ENCODE assay signal across 10 mouse cellular contexts in the genomic region with DNA sequence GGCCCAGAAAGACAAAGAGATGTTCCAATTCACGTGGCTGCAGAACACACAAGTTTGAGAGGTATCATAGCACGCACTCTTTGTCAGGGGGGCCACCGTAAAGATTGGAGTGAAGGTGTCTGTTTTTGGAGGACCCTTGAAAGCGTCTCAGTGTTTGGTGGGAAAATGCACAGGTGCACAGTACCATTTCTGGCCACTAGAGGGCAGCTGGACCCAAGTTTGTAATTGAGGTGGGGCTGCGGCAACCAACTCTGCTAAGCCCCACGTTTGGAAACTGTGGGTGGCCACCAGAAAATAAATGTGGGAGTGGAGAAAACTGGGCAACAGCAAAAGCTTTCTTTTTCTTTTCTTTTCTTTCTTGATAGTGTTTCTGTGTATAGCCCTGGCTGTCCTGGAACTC. TPM values are rescaled to one million over a fixed set of nuclear protein-coding genes. Genes with fewer than 3 reads are reported as not detected.
DNase-seq lines count a peak whose midpoint lies in the region; ATAC-seq and TF ChIP-seq lines count a peak whose summit lies in the region.
"Had no signal": no experiment of that assay in that cellular context is flagged by ENCODE, and none has a peak within 500 bp of the region (broad histone marks: within the 10 kb centered on the region; RNA-seq: fewer than 3 reads in every experiment).

No protein-coding gene starts in this region.

- no peaks in the 10 kb centered on the region for H3K9me3 ChIP-seq in forebrain, embryonic 13.5 days (replicated peaks)
- H3K9me3 ChIP-seq in midbrain, embryonic 14.5 days (ENCODE audit: control insufficient read depth, low read length) = no peaks in the 10 kb centered on the region
- H3K9me3 ChIP-seq in stomach, postnatal 0 days (ENCODE audit: control insufficient read depth, low read length) = no peaks in the 10 kb centered on the region
- H3K9me3 ChIP-seq: stomach, embryonic 15.5 days had no signal

- no peaks in the 10 kb centered on the region for H3K79me3 ChIP-seq in C2C12 (ENCODE audit: low read depth)

- H3K9ac ChIP-seq in forebrain, embryonic 13.5 days = no peak overlapping the region
- no peak overlapping the region for H3K9ac ChIP-seq in midbrain, embryonic 14.5 days (replicated peaks; ENCODE audit: low read length)
- H3K9ac ChIP-seq in stomach, postnatal 0 days (ENCODE audit: low read length) = no peak overlapping the region
- H3K9ac ChIP-seq: stomach, embryonic 15.5 days had no signal

- H3K79me2 ChIP-seq in C2C12 (ENCODE audit: control insufficient read depth, insufficient read depth) = no peaks in the 10 kb centered on the region

- DNase-seq in frontal cortex, postnatal 25 days (ENCODE audit: low spot score in 2 of 2) = peak; percentile 66 to 70
- peak; percentile 38 for DNase-seq in c-Kit-negative CD71-positive TER-119-positive erythroid progenitor cells, embryonic 14.5 days (ENCODE audit: low read depth, low spot score)
- peak; percentile 69 to 71 for DNase-seq in layer of hippocampus, postnatal 14 days (ENCODE audit: low spot score in 2 of 2)
- peak; percentile 87 for DNase-seq in midbrain, embryonic 14.5 days
- DNase-seq in stomach, postnatal 0 days (ENCODE audit: low spot score) = peak; percentile 63

- peak; percentile 91 for TF ChIP-seq CTCF in C2C12 (IDR thresholded peaks at IDR 0.05; ENCODE audit: control insufficient read depth, insufficient read depth, insufficient read length)
- peak; percentile 91 for TF ChIP-seq CTCF in stomach, postnatal 0 days (IDR thresholded peaks at IDR 0.05; ENCODE audit: low read depth)

- no peak for ATAC-seq in frontal cortex, adult (ENCODE audit: low TSS enrichment)
- peak; percentile 39; the same call in 1 of the 2 replicates for ATAC-seq in forebrain, embryonic 13.5 days
- ATAC-seq in midbrain, embryonic 14.5 days (ENCODE audit: low FRiP score, low TSS enrichment) = no peak
- ATAC-seq in stomach, postnatal 0 days (ENCODE audit: low FRiP score, low TSS enrichment) = no peak; the same call in 1 of the 2 replicates

- no peaks in the 10 kb centered on the region for H3K36me3 ChIP-seq in C2C12 (ENCODE audit: control insufficient read depth, insufficient read depth)
- no peaks in the 10 kb centered on the region for H3K36me3 ChIP-seq in forebrain, embryonic 13.5 days (ENCODE audit: poor library complexity, severe bottlenecking)
- no peaks in the 10 kb centered on the region for H3K36me3 ChIP-seq in midbrain, embryonic 14.5 days (ENCODE audit: control insufficient read depth, insufficient read depth, low read length)
- no peaks in the 10 kb centered on the region for H3K36me3 ChIP-seq in stomach, postnatal 0 days (ENCODE audit: control insufficient read depth, insufficient read depth, low read length)
- H3K36me3 ChIP-seq: stomach, embryonic 15.5 days had no signal

- H3K4me2 ChIP-seq in forebrain, embryonic 13.5 days = no peak overlapping the region
- H3K4me2 ChIP-seq in midbrain, embryonic 14.5 days (ENCODE audit: low read length) = no peak overlapping the region
- no peak overlapping the region for H3K4me2 ChIP-seq in stomach, postnatal 0 days (replicated peaks; ENCODE audit: low read depth)
- H3K4me2 ChIP-seq: stomach, embryonic 15.5 days had no signal

- no peak for TF ChIP-seq EP300 in stomach, postnatal 0 days (optimal IDR thresholded peaks at IDR 0.05)

- H3K27me3 ChIP-seq in C2C12 (ENCODE audit: control insufficient read depth, insufficient read depth, insufficient read length) = peaks cover 54% of the 10 kb centered on the region
- no peaks in the 10 kb centered on the region for H3K27me3 ChIP-seq in forebrain, embryonic 13.5 days
- no peaks in the 10 kb centered on the region for H3K27me3 ChIP-seq in midbrain, embryonic 14.5 days (ENCODE audit: control insufficient read depth, insufficient read depth, low read length)
- no peaks in the 10 kb centered on the region for H3K27me3 ChIP-seq in stomach, postnatal 0 days (ENCODE audit: control insufficient read depth, insufficient read depth, low read length)
- H3K27me3 ChIP-seq: stomach, embryonic 15.5 days had no signal

- H3ac ChIP-seq in C2C12 (ENCODE audit: control insufficient read depth, insufficient read length, low read depth) = no peak overlapping the region

- H3K4me3 ChIP-seq in C2C12 (ENCODE audit: insufficient read depth, poor library complexity, severe bottlenecking) = no peak overlapping the region
- H3K4me3 ChIP-seq in forebrain, embryonic 13.5 days = no peak overlapping the region
- H3K4me3 ChIP-seq in midbrain, embryonic 14.5 days (replicated peaks; ENCODE audit: low read depth, low read length) = no peak overlapping the region
- no peak overlapping the region for H3K4me3 ChIP-seq in stomach, postnatal 0 days (ENCODE audit: low read depth, low read length)
- H3K4me3 ChIP-seq: stomach, embryonic 15.5 days had no signal

- peaks cover 25% of the 10 kb centered on the region for H3K4me1 ChIP-seq in forebrain, embryonic 13.5 days
- peaks cover 15% of the 10 kb centered on the region for H3K4me1 ChIP-seq in midbrain, embryonic 14.5 days (ENCODE audit: control insufficient read depth, insufficient read depth, low read length)
- no peaks in the 10 kb centered on the region for H3K4me1 ChIP-seq in stomach, postnatal 0 days (replicated peaks; ENCODE audit: control insufficient read depth, insufficient read depth)
- H3K4me1 ChIP-seq: stomach, embryonic 15.5 days had no signal

- WGBS in forebrain, embryonic 13.5 days = 9% methylated on average over 6 of the region's 6 CpGs
- 15% methylated on average over 6 of the region's 6 CpGs for WGBS in midbrain, embryonic 14.5 days
- WGBS in stomach, postnatal 0 days = 8% methylated on average over 6 of the region's 6 CpGs

- H3K27ac ChIP-seq in forebrain, embryonic 13.5 days = no peak overlapping the region
- H3K27ac ChIP-seq in midbrain, embryonic 14.5 days (replicated peaks; ENCODE audit: low read depth, low read length) = no peak overlapping the region
- H3K27ac ChIP-seq in stomach, postnatal 0 days (replicated peaks) = no peak overlapping the region
- H3K27ac ChIP-seq: stomach, embryonic 15.5 days had no signal

TF ChIP-seq in C2C12, 6 proteins besides CTCF, POLR2A, EP300 and RAD21:
- no peak for TF ChIP-seq FOSL1 (IDR thresholded peaks at IDR 0.05; ENCODE audit: insufficient read depth, low read length, poor library complexity, severe bottlenecking)
- TF ChIP-seq MYOD1 (IDR thresholded peaks at IDR 0.05; ENCODE audit: control insufficient read depth, insufficient read length, low read depth) = no peak
- TF ChIP-seq USF1 (IDR thresholded peaks at IDR 0.05; ENCODE audit: low read depth) = no peak
- no peak for TF ChIP-seq MYOG (IDR thresholded peaks at IDR 0.05; ENCODE audit: control insufficient read depth, extremely low read depth, insufficient read length)
- TF ChIP-seq MAX (IDR thresholded peaks at IDR 0.05) = no peak
- no peak for TF ChIP-seq CEBPB (IDR thresholded peaks at IDR 0.05; ENCODE audit: low read depth)

RNA-seq across cellular contexts. Expression of gene Sept3, which starts 8.3 kb away (rescaled TPM):
- 0.06 TPM for polyA plus RNA-seq in C2C12 (2012; fragmentation: generic; extraction: Trizol)
- polyA plus RNA-seq in forebrain, embryonic 13.5 days (2015; fragmentation: Nextera tagmentation; extraction: Ambion mirVana) = 248 and 264 TPM in 2 replicates
- total RNA-seq in layer of hippocampus, postnatal 14 days (2021) = 100 to 1,000 TPM; 583 to 613 TPM
- 361 and 403 TPM in 2 replicates for polyA plus RNA-seq in midbrain, embryonic 14.5 days (2014; fragmentation: Nextera tagmentation; extraction: Ambion mirVana)
- 2.1 and 2.9 TPM in 2 replicates for polyA plus RNA-seq in stomach, postnatal 0 days (2015; fragmentation: Nextera tagmentation; extraction: Ambion mirVana)

RNA-seq across cellular contexts. Expression of gene 1500009C09Rik, which starts 14.2 kb away (rescaled TPM):
- polyA plus RNA-seq in C2C12 (2012; fragmentation: generic; extraction: Trizol) = not detected
- polyA plus RNA-seq in forebrain, embryonic 13.5 days (2015; fragmentation: Nextera tagmentation; extraction: Ambion mirVana) = 7.7 and 7.8 TPM in 2 replicates
- 10 to 100 TPM; 89.4 to 94.8 TPM for total RNA-seq in layer of hippocampus, postnatal 14 days (2021)
- polyA plus RNA-seq in midbrain, embryonic 14.5 days (2014; fragmentation: Nextera tagmentation; extraction: Ambion mirVana) = 12.2 and 47.6 TPM in 2 replicates
- polyA plus RNA-seq in stomach, postnatal 0 days (2015; fragmentation: Nextera tagmentation; extraction: Ambion mirVana) = 0.23 and 0.24 TPM in 2 replicates
- polyA plus RNA-seq: stomach, embryonic 15.5 days had no signal

RNA-seq across cellular contexts. Expression of gene Cenpm, which starts 21.8 kb away (rescaled TPM):
- polyA plus RNA-seq in C2C12 (2012; fragmentation: generic; extraction: Trizol) = 46.3 TPM
- polyA plus RNA-seq in forebrain, embryonic 13.5 days (2015; fragmentation: Nextera tagmentation; extraction: Ambion mirVana) = 71.5 and 76.5 TPM in 2 replicates
- 1 to 10 TPM; 5.1 to 5.3 TPM for total RNA-seq in layer of hippocampus, postnatal 14 days (2021)
- 13.9 and 23.2 TPM in 2 replicates for polyA plus RNA-seq in midbrain, embryonic 14.5 days (2014; fragmentation: Nextera tagmentation; extraction: Ambion mirVana)
- 24.0 and 27.0 TPM in 2 replicates for polyA plus RNA-seq in stomach, postnatal 0 days (2015; fragmentation: Nextera tagmentation; extraction: Ambion mirVana)

RNA-seq across cellular contexts. Expression of gene Wbp2nl, which starts 32.4 kb away (rescaled TPM):
- polyA plus RNA-seq in C2C12 (2012; fragmentation: generic; extraction: Trizol) = not detected
- not detected in 2 replicates for polyA plus RNA-seq in forebrain, embryonic 13.5 days (2015; fragmentation: Nextera tagmentation; extraction: Ambion mirVana)
- not detected for total RNA-seq in layer of hippocampus, postnatal 14 days (2021)
- not detected in 2 replicates for polyA plus RNA-seq in midbrain, embryonic 14.5 days (2014; fragmentation: Nextera tagmentation; extraction: Ambion mirVana)
- polyA plus RNA-seq in stomach, postnatal 0 days (2015; fragmentation: Nextera tagmentation; extraction: Ambion mirVana) = 0.08 and 0.11 TPM in 2 replicates
- total RNA-seq: layer of hippocampus, adult 8-10 months had no signal

RNA-seq across cellular contexts. Expression of gene Tnfrsf13c, which starts 42.2 kb away (rescaled TPM):
- 0.16 TPM for polyA plus RNA-seq in C2C12 (2012; fragmentation: generic; extraction: Trizol)
- 0.15 and 0.22 TPM in 2 replicates for polyA plus RNA-seq in forebrain, embryonic 13.5 days (2015; fragmentation: Nextera tagmentation; extraction: Ambion mirVana)
- under 1 TPM; 0.36 to 0.41 TPM for total RNA-seq in layer of hippocampus, postnatal 14 days (2021)
- polyA plus RNA-seq in midbrain, embryonic 14.5 days (2014; fragmentation: Nextera tagmentation; extraction: Ambion mirVana) = 0.19 TPM in 1 of 2 replicates, not detected in the other
- polyA plus RNA-seq in stomach, postnatal 0 days (2015; fragmentation: Nextera tagmentation; extraction: Ambion mirVana) = not detected in 2 replicates

Comparison
In these comparisons a context has a peak if more than half of its experiments do, and no peak if none do; other contexts are left out.
1. RNA of gene Sept3, which starts 8.3 kb away (polyA plus RNA-seq): 361 to 403 TPM in midbrain, embryonic 14.5 days and 248 to 264 TPM in forebrain, embryonic 13.5 days; 2.1 to 2.9 TPM in stomach, postnatal 0 days and 0.06 TPM in C2C12 (single experiment); every median in the first group is over 10 times any median in the second.
2. Peak in every context shown above with its lines, with median percentiles within 50 percentile points of each other: DNase-seq.